Mouse (Mus musculus) mature B cell (primary cell): ENCODE data around the gene Fkbp8.

Experiments
- in situ Hi-C: fragments of 300-500 bp; cut with MboI; formaldehyde crosslinking; loops from 2 replicates; pipeline ENCODE4 v1.14.3; 2019

Fkbp8 gene

DNA sequence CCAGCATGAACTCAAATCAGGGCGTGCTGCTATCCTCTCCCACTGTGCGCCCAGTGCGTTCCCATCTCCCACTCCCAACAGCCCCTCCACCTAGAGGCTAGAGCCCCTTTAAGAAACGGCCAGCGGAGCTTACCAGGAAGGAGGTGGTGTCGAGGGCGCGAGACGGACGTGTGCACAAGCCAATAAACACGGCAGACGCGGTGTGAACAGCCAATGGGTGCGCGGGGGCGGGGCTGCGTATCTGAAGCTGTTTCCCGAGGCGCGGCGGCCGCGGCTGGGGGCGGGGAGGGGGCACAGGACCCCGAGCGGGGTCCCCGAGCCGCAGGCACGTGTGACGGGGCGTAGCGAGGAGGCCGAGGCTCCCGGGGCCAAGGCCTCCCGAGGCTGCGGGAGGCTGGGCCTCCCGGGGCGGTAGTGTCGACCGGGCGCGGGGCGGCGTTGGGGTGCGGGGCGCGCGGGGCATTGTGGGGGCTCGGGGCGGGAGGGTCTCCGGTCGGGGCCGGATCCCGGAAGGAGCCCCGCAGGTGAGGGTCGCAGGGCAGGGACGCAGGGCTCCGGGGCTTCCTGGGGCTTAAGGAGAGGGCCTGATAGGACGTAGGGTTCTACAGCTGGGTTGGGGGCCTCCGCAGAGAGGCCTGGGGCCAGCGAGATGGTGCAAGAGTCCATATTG is at the start of gene Fkbp8, which contains the start of gene Kxd1:
Gene Fkbp8 (plus strand): TSS at position 213 of the 670 bp plus-strand sequence.
Gene Kxd1 (minus strand): TSS at position 445 of the 670 bp plus-strand sequence.
- in situ Hi-C loops: no loop called here

GRCm38 (mm10) chr8:70481908-70482307 is 45.6 kb upstream of the Fkbp8 start:
- in situ Hi-C loops: no loop called here

DNA sequence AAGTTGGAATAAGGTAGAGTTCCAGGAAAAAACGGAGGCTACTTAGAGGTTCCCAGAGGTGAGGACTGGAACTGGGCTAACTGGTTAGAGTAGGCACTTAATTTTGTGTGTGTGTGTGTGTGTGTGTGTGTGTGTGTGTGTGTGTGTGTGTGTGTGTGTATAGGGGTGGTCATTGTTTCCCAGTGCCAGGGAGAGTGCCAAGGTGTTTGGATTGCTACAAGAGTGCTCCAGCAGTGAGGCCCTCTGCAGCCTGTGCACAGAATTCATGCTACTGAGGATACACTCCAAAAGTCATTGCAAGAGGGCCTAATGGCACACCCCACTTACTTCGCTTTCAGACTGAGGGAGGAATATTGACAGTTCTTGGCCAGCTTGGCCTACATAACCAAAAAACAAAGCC is 44.6 kb upstream of the Fkbp8 start:
- in situ Hi-C loops: no loop called here

DNA sequence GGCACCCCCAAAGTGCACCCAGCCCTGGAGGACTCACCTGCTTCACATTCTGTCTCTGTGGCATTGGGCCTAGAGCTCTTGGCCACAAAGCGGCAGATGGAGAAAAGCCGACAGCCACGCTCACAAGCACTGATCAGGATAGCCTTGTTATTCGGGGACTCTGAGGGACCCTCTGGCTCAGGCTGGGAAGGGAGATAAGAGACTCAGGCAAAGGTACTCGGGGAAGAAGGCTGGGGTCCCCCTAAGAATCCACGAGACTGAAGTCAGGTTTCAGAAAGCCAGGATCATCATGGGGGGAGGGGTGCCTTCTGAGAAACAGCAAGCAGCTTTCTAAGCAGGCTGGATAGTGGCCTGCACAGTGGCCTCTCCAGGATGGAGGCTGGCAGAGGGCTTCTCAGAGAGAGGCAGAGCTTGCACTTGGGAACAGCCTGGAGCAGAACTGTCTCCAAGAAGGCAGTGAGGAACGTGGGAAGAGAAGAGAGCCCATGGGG is 41.3 kb upstream of the Fkbp8 start:
- in situ Hi-C loops: no loop called here

DNA sequence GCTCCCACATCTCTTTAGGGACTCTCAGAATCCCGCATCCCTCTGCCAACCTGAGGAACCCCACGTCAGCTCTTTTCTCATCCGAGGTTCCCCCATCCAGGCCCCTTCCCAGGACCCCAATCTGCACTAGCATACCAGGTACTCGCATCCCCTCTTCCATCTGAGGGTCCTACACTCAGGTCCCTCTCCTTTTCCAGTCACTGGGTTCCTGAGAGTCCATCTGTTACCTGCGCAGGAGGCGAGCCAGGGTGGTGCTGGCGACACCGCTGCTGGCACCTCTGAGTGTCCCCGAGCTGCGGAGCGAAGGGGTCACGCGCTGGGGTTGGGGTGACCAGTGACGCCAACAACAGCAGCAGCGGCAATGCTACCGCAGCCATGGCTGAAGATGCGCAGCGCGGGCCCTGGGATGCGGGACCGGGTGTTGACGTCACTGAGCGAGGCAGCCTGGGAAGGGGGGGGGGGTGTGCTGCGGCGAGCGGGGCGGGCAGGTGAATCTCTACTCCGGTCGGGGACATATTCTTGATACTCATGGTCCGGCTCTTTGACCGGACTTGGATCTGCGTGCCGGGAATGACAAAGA is 40.5 kb upstream of the Fkbp8 start, which contains the start of gene Tmem59l:
Gene Tmem59l (minus strand): TSS at position 418 of the 580 bp plus-strand sequence.
- in situ Hi-C loops: no loop called here

DNA sequence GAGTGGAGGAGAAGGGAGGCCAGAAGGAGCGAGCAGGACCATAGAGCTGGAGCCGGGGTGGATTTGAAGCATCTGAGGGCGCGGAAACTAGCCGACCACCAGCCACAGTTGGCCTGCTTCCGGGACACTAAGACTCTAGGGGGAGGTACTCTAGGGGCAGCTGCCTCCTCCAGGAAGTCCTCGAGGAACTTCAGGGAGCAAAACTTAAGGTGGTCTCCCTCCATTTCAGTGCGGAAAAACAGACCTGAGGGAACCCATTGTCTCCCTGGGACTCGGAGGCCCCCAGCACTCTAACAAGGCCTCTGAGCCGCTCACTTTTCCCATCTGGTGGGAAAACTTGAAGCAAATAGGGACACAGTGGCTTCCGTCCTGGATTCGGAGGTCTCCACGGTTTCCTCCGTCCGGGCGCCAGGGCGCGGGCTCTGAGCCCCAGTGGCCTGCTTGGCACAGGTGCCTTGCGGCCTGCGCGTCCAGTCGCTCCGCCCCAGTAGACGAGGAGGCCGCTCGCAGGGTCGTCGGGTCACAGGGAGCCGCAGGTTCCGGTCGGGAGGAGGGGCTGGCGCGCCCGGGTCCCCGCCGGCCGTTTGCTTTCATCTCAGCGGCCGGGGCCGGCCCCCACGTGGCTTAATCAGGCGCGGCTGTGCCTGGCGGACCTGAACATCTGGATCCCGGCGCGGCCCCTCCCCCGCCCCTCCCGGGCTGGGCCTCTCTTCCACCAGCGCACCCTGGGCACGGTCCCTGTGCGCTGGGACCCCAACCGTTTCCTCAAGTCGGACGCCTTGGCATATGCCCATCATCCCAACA is 39.3 kb upstream of the Fkbp8 start:
- in situ Hi-C loops: no loop called here

- in situ Hi-C loops: no loop called here
These were observed 38.5 kb upstream of the Fkbp8 start for GRCm38 (mm10) chr8:70488931-70489470.

DNA sequence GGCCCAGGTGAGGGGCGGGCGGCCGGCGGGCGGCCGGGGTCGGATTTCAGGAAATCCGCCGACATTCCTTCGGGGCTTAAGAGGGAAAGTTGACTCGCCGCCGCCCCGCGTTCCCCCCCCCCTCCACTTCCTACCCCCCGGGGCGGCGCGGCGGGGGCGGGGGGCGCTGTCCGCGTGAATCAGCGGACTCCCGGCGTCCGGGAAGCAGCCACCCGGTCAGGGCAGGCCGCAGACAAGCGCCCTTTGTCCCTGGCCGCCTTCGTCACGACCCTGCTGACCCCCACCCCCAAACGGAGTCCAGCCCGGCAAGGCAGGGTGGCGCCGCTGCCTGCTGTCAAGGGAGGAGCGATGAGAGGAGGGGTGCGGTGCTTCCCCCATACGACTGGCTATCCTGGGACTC is 37.9 kb upstream of the Fkbp8 start:
- in situ Hi-C loops: no loop called here

DNA sequence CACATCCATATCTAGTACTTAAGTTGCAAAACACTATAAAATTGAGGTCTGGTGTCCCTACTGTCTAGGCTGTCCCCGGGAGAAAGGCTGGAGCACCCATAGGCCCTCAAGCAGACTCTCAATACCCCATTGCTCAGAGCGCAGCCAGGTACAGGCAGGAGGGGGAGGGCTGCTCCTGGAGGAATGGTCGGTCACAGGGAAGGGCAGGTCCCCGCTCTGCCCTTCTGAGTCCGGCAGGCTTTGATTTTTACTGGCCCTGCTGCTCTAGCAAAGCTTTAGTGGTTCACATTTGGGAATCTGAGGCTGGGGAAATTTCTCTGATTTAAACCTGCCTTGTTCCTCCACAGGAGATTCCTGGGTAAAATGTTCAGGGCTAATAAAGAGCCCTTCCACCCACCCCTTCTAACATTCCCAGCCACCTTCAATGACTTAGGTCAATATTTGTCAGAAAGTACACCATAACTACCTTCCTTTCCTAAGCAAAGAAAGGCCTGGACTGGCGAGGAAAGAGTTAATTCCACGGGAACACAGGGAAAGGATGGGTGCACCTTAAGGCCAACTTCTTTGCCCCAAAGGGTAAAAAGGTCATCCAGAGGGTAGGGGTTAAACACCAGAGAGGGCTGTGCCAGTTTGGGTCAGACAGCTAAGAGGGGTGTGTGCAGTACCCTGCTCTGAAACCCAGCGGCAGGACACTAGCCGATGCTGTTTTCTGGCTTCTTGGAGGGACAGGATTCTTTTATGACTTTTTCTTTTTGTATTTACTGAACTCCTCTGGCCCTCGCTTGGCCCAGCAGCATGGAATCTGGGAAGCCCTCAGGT is 37.3 kb upstream of the Fkbp8 start:
- in situ Hi-C loops: no loop called here

DNA sequence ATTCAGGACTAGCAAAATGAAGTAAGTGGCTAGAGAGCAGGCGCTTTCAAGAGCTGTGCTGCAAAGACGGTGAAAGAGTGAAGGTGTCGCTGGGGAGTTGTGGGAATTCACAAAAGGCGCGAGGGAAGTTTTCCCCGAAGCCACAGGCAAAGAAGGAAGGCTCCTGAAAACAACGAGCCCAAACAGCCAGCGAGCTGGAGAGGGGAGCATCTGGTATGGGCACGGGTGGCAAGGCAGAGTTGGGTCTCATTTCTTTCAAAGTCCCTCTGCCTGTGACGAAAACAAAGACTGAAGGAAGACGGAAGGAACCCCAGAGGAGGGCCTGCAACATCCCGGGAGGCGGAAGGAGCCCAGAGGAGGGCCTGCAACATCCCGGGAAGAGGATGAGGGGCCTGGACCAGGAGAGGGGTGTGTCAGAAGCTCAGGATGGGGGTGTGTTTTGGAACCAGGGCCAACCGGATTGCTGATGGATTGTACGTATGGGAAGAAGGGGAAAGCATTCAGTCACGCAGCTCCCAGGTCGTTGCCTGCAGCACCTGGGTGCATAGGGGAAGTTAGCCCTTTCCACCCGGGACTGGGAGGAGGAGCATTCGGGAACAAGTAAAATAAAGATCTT is 36.5 kb upstream of the Fkbp8 start:
- in situ Hi-C loops: no loop called here

- in situ Hi-C loops: no loop called here
These were observed 34.6 kb upstream of the Fkbp8 start, which contains the start of gene Crlf1 for GRCm38 (mm10) chr8:70492664-70493640. Crlf1 (plus strand) TSS chr8:70493158.

GRCm38 (mm10) chr8:70493692-70494415 is 33.7 kb upstream of the Fkbp8 start:
- in situ Hi-C loops: no loop called here

- in situ Hi-C loops: no loop called here
These were observed 33.0 kb upstream of the Fkbp8 start for GRCm38 (mm10) chr8:70494416-70494945.

GRCm38 (mm10) chr8:70495001-70495770 is 32.3 kb upstream of the Fkbp8 start:
- in situ Hi-C loops: no loop called here

GRCm38 (mm10) chr8:70495771-70496062 is 31.8 kb upstream of the Fkbp8 start:
- in situ Hi-C loops: no loop called here

GRCm38 (mm10) chr8:70500386-70501301 is 26.9 kb upstream of the Fkbp8 start:
- in situ Hi-C loops: no loop called here
